Comparison of ENCODE assay signal across 8 mouse cellular contexts in the genomic region with DNA sequence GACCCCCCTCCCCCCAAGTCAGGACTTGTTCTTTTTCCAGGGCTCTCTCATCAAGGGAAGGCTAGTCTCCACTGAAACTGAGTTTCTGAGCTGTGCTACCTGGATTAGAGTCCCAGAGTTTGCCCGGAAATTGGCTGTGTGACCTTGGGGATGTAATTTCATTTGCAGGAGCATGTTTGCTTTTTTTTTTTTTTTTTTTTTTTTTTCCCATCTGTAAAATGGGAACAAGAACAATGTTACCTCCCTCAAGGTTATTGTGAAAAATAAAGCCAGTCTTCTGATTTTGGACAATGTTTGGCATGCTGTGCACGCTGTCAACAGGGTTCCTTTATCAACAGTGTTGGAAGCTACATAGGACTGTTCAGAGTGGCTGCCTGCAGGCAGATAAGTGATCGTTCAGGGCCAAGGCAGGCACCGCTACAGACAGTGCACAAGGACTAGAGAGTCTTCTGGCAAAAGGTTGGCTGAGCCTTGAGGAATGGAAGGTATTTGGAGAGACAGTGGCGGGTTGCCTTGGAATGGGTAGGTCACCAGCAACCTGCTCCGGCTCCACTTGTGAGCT. TPM values are rescaled to one million over a fixed set of nuclear protein-coding genes. Genes with fewer than 3 reads are reported as not detected.
DNase-seq lines count a peak whose midpoint lies in the region; ATAC-seq lines count a peak whose summit lies in the region.

No protein-coding gene starts in this region.

- DNase-seq in heart, postnatal 10 days = no peak
- DNase-seq in MEL-GATA-1-ER (ENCODE audit: extremely low read depth, low read depth) = peak; percentile 60
- DNase-seq in hindbrain, embryonic 11.5 days (ENCODE audit: low spot score) = no peak
- no peak for DNase-seq in midbrain, embryonic 10.5 days (ENCODE audit: low spot score)
- no peak for DNase-seq in left cerebral cortex, postnatal 14 days (ENCODE audit: low spot score in 2 of 2)
- no peak for DNase-seq in right cerebral cortex, postnatal 10 days (ENCODE audit: low spot score in 2 of 2)
- no peak for DNase-seq in frontal cortex, postnatal 10 days (ENCODE audit: low spot score in 2 of 2)

- H3K27me3 ChIP-seq in heart, embryonic 14.5 days (ENCODE audit: control insufficient read depth, insufficient read depth, low read length) = no peaks in the 10 kb centered on the region
- no peaks in the 10 kb centered on the region for H3K27me3 ChIP-seq in hindbrain, embryonic 11.5 days (ENCODE audit: control insufficient read depth, insufficient read depth, low read length)
- no peaks in the 10 kb centered on the region for H3K27me3 ChIP-seq in midbrain, embryonic 10.5 days (ENCODE audit: low read depth, poor library complexity, severe bottlenecking)

- WGBS in heart, embryonic 14.5 days = 40% methylated on average over 6 of the region's 6 CpGs
- WGBS in hindbrain, embryonic 11.5 days = 84% methylated on average over 6 of the region's 6 CpGs
- 77% methylated on average over 6 of the region's 6 CpGs for WGBS in midbrain, embryonic 10.5 days

- ATAC-seq in heart, embryonic 14.5 days (ENCODE audit: insufficient number of reproducible peaks, insufficient read depth, low FRiP score, low read depth) = no peak
- no peak for ATAC-seq in hindbrain, embryonic 11.5 days (ENCODE audit: low FRiP score)

- peaks cover 19 to 34% of the 10 kb centered on the region in 2 experiments for H3K4me1 ChIP-seq in heart, embryonic 14.5 days (ENCODE audit: control insufficient read depth in 2 of 2, insufficient read depth in 2 of 2, low read length in 2 of 2)
- peaks cover 4% of the 10 kb centered on the region; the same call in 1 of the 2 replicates for H3K4me1 ChIP-seq in hindbrain, embryonic 11.5 days (replicated peaks; ENCODE audit: control insufficient read depth, insufficient read depth, low read length)
- peaks cover 53% of the 10 kb centered on the region for H3K4me1 ChIP-seq in midbrain, embryonic 10.5 days

- intact Hi-C loops in heart, postnatal 10 days (cut with DNase I) = no loop called here
- intact Hi-C loops in left cerebral cortex, postnatal 14 days (cut with DNase I) = loop anchor here (5.0 kb wide), 1 partner anchor 82 kb away; a partner anchor contains a TSS

- peak overlapping the region; percentile 68 to 90 for H3K4me3 ChIP-seq in heart, embryonic 14.5 days (ENCODE audit: control insufficient read depth in 1 of 2, insufficient read depth in 1 of 2, low read depth in 1 of 2, low read length in 2 of 2)
- peak overlapping the region; percentile 90 for H3K4me3 ChIP-seq in hindbrain, embryonic 11.5 days (ENCODE audit: low read depth, low read length)
- H3K4me3 ChIP-seq in midbrain, embryonic 10.5 days = peak overlapping the region; percentile 88

- H3K27ac ChIP-seq in heart, embryonic 14.5 days (replicated peaks in 1 of 2; ENCODE audit: control insufficient read depth in 1 of 2, insufficient read depth in 1 of 2, low read depth in 2 of 2, low read length in 2 of 2) = peak overlapping the region; percentile 64 to 80
- peak overlapping the region; percentile 86 for H3K27ac ChIP-seq in hindbrain, embryonic 11.5 days (ENCODE audit: low read depth, low read length)
- H3K27ac ChIP-seq in midbrain, embryonic 10.5 days (replicated peaks) = peak overlapping the region; percentile 95

- H3K9me3 ChIP-seq in heart, embryonic 14.5 days (ENCODE audit: control insufficient read depth, low read length) = no peaks in the 10 kb centered on the region
- H3K9me3 ChIP-seq in hindbrain, embryonic 11.5 days (ENCODE audit: control insufficient read depth, low read length) = no peaks in the 10 kb centered on the region
- H3K9me3 ChIP-seq in midbrain, embryonic 10.5 days (replicated peaks) = no peaks in the 10 kb centered on the region

- H3K36me3 ChIP-seq in heart, embryonic 14.5 days (ENCODE audit: control insufficient read depth, insufficient read depth, low read length) = peaks cover 24% of the 10 kb centered on the region
- 0 out of 2 replicates have a peak, but pooled peaks cover 3% of the 10 kb centered on the region for H3K36me3 ChIP-seq in hindbrain, embryonic 11.5 days (ENCODE audit: control insufficient read depth, insufficient read depth, low read length)
- H3K36me3 ChIP-seq in midbrain, embryonic 10.5 days = peaks cover 43% of the 10 kb centered on the region

- peak overlapping the region; percentile 93 for H3K9ac ChIP-seq in heart, embryonic 14.5 days (ENCODE audit: low read length)
- H3K9ac ChIP-seq in hindbrain, embryonic 11.5 days (ENCODE audit: low read depth, low read length) = peak overlapping the region; percentile 94

- peak overlapping the region; percentile 94 for H3K4me2 ChIP-seq in heart, embryonic 14.5 days (ENCODE audit: low read length)
- peak overlapping the region; percentile 82 for H3K4me2 ChIP-seq in hindbrain, embryonic 11.5 days (replicated peaks; ENCODE audit: low read depth, low read length)

RNA-seq across cellular contexts. Expression of a gene that starts 1.1 kb away (rescaled TPM):
- 38.6 and 43.0 TPM in 2 replicates for polyA plus RNA-seq in heart, embryonic 14.5 days (2014; fragmentation: Nextera tagmentation; extraction: Ambion mirVana)
- total RNA-seq in heart, postnatal 10 days (2021) = 10 to 100 TPM in 1 of 2 experiments, 1 to 10 TPM in 1; 9.0 to 10.1 TPM
- 66.2 and 73.1 TPM in 2 replicates for polyA plus RNA-seq in hindbrain, embryonic 11.5 days (2014; fragmentation: Nextera tagmentation; extraction: Ambion mirVana)
- polyA plus RNA-seq in midbrain, embryonic 10.5 days (2016; fragmentation: Nextera tagmentation; extraction: Ambion mirVana) = 57.7 and 61.7 TPM in 2 replicates
- total RNA-seq in left cerebral cortex, postnatal 14 days (2021) = 10 to 100 TPM; 28.2 to 30.6 TPM

RNA-seq across cellular contexts. Expression of a gene that starts 16.2 kb away (rescaled TPM):
- polyA plus RNA-seq in heart, embryonic 14.5 days (2014; fragmentation: Nextera tagmentation; extraction: Ambion mirVana) = 51.3 and 55.7 TPM in 2 replicates
- 10 to 100 TPM; 26.4 to 26.8 TPM for total RNA-seq in heart, postnatal 10 days (2021)
- polyA plus RNA-seq in hindbrain, embryonic 11.5 days (2014; fragmentation: Nextera tagmentation; extraction: Ambion mirVana) = 49.4 and 54.2 TPM in 2 replicates
- 74.0 and 78.5 TPM in 2 replicates for polyA plus RNA-seq in midbrain, embryonic 10.5 days (2016; fragmentation: Nextera tagmentation; extraction: Ambion mirVana)
- total RNA-seq in left cerebral cortex, postnatal 14 days (2021) = 10 to 100 TPM; 81.1 to 81.3 TPM

RNA-seq across cellular contexts. Expression of a gene that starts 21.6 kb away (rescaled TPM):
- 28.2 and 30.3 TPM in 2 replicates for polyA plus RNA-seq in heart, embryonic 14.5 days (2014; fragmentation: Nextera tagmentation; extraction: Ambion mirVana)
- 1 to 10 TPM in 1 of 2 experiments, under 1 TPM in 1; 0.81 to 1.1 TPM for total RNA-seq in heart, postnatal 10 days (2021)
- polyA plus RNA-seq in hindbrain, embryonic 11.5 days (2014; fragmentation: Nextera tagmentation; extraction: Ambion mirVana) = 2.7 and 3.3 TPM in 2 replicates
- polyA plus RNA-seq in midbrain, embryonic 10.5 days (2016; fragmentation: Nextera tagmentation; extraction: Ambion mirVana) = 1.5 and 1.6 TPM in 2 replicates
- total RNA-seq in left cerebral cortex, postnatal 14 days (2021) = 100 to 1,000 TPM; 532 to 560 TPM

RNA-seq across cellular contexts. Expression of a gene that starts 41.9 kb away (rescaled TPM):
- not detected in 2 replicates for polyA plus RNA-seq in heart, embryonic 14.5 days (2014; fragmentation: Nextera tagmentation; extraction: Ambion mirVana)
- total RNA-seq in heart, postnatal 10 days (2021) = not detected
- polyA plus RNA-seq in hindbrain, embryonic 11.5 days (2014; fragmentation: Nextera tagmentation; extraction: Ambion mirVana) = 0.05 TPM in 1 of 2 replicates, not detected in the other
- polyA plus RNA-seq in midbrain, embryonic 10.5 days (2016; fragmentation: Nextera tagmentation; extraction: Ambion mirVana) = not detected in 2 replicates
- not detected for total RNA-seq in left cerebral cortex, postnatal 14 days (2021)

RNA-seq across cellular contexts. Expression of a gene that starts 43.1 kb away (rescaled TPM):
- 23.6 and 25.0 TPM in 2 replicates for polyA plus RNA-seq in heart, embryonic 14.5 days (2014; fragmentation: Nextera tagmentation; extraction: Ambion mirVana)
- 1 to 10 TPM; 8.8 to 9.5 TPM for total RNA-seq in heart, postnatal 10 days (2021)
- polyA plus RNA-seq in hindbrain, embryonic 11.5 days (2014; fragmentation: Nextera tagmentation; extraction: Ambion mirVana) = 48.3 and 52.2 TPM in 2 replicates
- 63.4 and 64.2 TPM in 2 replicates for polyA plus RNA-seq in midbrain, embryonic 10.5 days (2016; fragmentation: Nextera tagmentation; extraction: Ambion mirVana)
- total RNA-seq in left cerebral cortex, postnatal 14 days (2021) = 1 to 10 TPM; 5.0 to 8.4 TPM
